Mouse (Mus musculus) lung, postnatal 0 days (tissue): ENCODE results near the gene Kcnk2. TPM values are rescaled to one million over a fixed set of nuclear protein-coding genes. Genes with fewer than 3 reads are reported as not detected.

Experiments used
- ATAC-seq: fragments of 200-750 bp; cut with Nextera tagmentation; 2 replicates; pipeline ENCODE4 v1.8.0; 2017; ENCODE audit warnings: moderate library complexity
- DNase-seq: peaks from one replicate; pipeline ENCODE4 v3.0.0-alpha.2; 2016; ENCODE audit warnings: low spot score
- H3K27ac ChIP-seq: fragments of 300-500 bp; sonication (generic); 2 replicates; pipeline ENCODE4 v1.5.1; 2014; ENCODE audit warnings: antibody characterized with exemption, mild to moderate bottlenecking, low read length, mixed read lengths
- H3K27me3 ChIP-seq: fragments of 300-500 bp; sonication (generic); replicated peaks from 2 replicates; pipeline ENCODE4 v1.6.1; 2014; ENCODE audit warnings: low read length, mixed read lengths; ENCODE audit not compliant: insufficient read depth
- H3K36me3 ChIP-seq: fragments of 300-500 bp; sonication (generic); 2 replicates; pipeline ENCODE4 v1.6.1; 2014; ENCODE audit warnings: low read length, mixed read lengths; ENCODE audit not compliant: insufficient read depth
- H3K4me1 ChIP-seq: fragments of 300-500 bp; sonication (generic); 2 replicates; pipeline ENCODE4 v1.6.1; 2014; ENCODE audit warnings: antibody characterized with exemption, low read depth, low read length, mixed read lengths; ENCODE audit not compliant: insufficient read depth
- H3K4me2 ChIP-seq: fragments of 300-500 bp; sonication (generic); replicated peaks from 2 replicates; pipeline ENCODE4 v1.6.1; 2014; ENCODE audit warnings: low read depth, mild to moderate bottlenecking, low read length, moderate library complexity, mixed read lengths
- H3K4me3 ChIP-seq: fragments of 300-500 bp; sonication (generic); 2 replicates; pipeline ENCODE4 v1.5.1; 2014; ENCODE audit warnings: low read depth, low read length
- H3K9ac ChIP-seq: fragments of 300-500 bp; sonication (generic); replicated peaks from 2 replicates; pipeline ENCODE4 v1.6.1; 2014; ENCODE audit warnings: low read depth, mild to moderate bottlenecking
- H3K9me3 ChIP-seq: fragments of 300-500 bp; sonication (generic); 2 replicates; pipeline ENCODE4 v1.6.1; 2016; ENCODE audit warnings: low read length, mixed read lengths
- CTCF ChIP-seq: IDR thresholded peaks from 2 replicates; pipeline ENCODE4 v1.5.1; 2016; ENCODE audit warnings: antibody characterized with exemption, mild to moderate bottlenecking
- EP300 ChIP-seq: IDR thresholded peaks from 2 replicates; pipeline ENCODE4 v1.6.1; 2016; ENCODE audit warnings: antibody characterized with exemption, mild to moderate bottlenecking, control low read depth
- WGBS: fragments of 180-500 bp; shearing (Covaris S2); extraction: QIAGEN DNeasy Blood & Tissue Kit; methylation state at CpG from one replicate; pipeline ENCODE4 v1.1.7; 2014; 5-methylcytosine and 5-hydroxymethylcytosine counted together
- polyA plus RNA-seq: library from polyadenylated mRNA; unstranded; fragments of >200 nt; fragmentation: Nextera tagmentation; extraction: Ambion mirVana; gene quantifications from 2 replicates; pipeline ENCODE4 v1.2.1, GENCODE M21; 2015

Kcnk2 gene
- polyA plus RNA-seq, 1 experiment from 2014 or later, result 4.6 TPM

DNA sequence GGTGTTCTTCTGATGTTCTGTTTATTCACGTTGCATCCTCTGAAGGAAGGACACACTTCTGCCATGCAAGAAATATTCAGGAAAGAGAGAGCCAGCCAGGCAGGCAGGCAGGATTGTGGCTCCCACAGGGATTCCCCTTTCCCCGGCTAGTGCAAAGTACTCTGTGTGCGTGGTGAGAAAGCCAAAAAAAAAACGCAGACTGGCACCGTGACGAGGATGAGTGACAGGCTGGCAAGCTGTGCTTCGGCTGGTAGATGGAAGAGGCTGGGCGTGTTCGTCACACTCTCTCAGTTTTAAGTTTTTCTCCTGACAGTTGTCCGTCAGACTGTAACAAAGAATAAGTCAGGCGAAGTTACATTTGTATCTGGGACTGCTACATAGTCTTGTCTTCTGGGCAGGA is 24.2 kb upstream of the Kcnk2 start:
- no peak for TF ChIP-seq CTCF
- no peak for TF ChIP-seq EP300
- DNase-seq, result no peak
- ATAC-seq, result no peak
- Histone ChIP-seq H3K4me1 (no peaks in the 10 kb centered on the region), H3K4me2 (no peak overlapping the region), H3K4me3 (no peak overlapping the region), H3K9ac (no peak overlapping the region), H3K9me3 (no peaks in the 10 kb centered on the region), H3K36me3 (no peaks in the 10 kb centered on the region), H3K27me3 (no peaks in the 10 kb centered on the region), H3K27ac (no peak overlapping the region)
- 86% methylated on average over 11 of the region's 11 CpGs for WGBS

DNA sequence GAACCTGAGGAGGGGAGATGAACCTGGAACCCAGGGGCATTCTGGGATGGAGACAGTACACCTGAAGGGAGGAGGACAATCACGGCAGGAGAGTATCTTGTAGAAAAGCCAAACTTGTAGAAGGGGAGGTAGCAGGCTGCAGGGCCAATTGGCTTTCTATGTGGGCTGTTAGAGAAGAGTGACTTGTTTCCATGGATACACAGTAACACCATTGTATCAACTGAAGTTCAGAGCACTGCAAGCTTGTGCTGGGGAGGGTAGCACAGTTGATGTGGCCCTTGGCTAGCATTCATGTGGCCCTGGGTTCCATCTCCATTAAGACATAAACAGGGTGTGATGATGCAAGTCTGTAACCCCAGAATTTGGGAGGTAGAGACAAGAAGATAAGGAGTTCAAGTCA is 17.8 kb upstream of the Kcnk2 start:
- Histone ChIP-seq H3K27ac (no peak overlapping the region), H3K4me2 (no peak overlapping the region), H3K36me3 (no peaks in the 10 kb centered on the region), H3K9ac (no peak overlapping the region), H3K9me3 (no peaks in the 10 kb centered on the region), H3K4me3 (no peak overlapping the region), H3K4me1 (no peaks in the 10 kb centered on the region), H3K27me3 (no peaks in the 10 kb centered on the region)
- whole genome bisulfite sequencing, result 52% methylated on average over 1 of the region's 1 CpGs
- DNase-seq (no peak), ATAC-seq (no peak)
- no peak for TF ChIP-seq CTCF
- TF ChIP-seq EP300, result no peak

DNA sequence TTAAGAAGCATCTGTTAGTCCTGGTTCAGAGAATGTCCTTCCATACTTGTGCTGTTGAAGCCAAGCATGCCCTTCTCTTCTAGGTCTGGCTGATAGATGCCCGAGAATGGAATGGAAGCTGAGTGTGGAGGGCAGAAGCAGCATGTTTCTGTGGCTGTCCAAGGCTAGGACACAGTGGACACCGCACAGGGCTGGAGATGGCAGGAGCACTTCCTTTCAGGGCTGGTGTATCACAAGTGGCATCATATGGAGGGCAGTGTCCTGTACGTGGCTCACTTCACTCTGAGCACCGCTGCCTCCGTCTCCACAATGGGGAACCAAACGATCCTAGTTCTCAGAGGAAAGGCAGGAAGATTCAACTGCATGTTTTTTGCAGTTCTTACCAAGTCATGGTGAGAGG is 7.8 kb upstream of the Kcnk2 start:
- 94% methylated on average over 6 of the region's 6 CpGs for WGBS
- Histone ChIP-seq H3K27me3 (no peaks in the 10 kb centered on the region), H3K9ac (no peak overlapping the region), H3K36me3 (no peaks in the 10 kb centered on the region), H3K4me3 (no peak overlapping the region), H3K9me3 (no peaks in the 10 kb centered on the region), H3K4me2 (no peak overlapping the region), H3K4me1 (no peaks in the 10 kb centered on the region), H3K27ac (no peak overlapping the region)
- DNase-seq, result no peak
- ATAC-seq, result no peak
- TF ChIP-seq CTCF (no peak), EP300 (no peak)

DNA sequence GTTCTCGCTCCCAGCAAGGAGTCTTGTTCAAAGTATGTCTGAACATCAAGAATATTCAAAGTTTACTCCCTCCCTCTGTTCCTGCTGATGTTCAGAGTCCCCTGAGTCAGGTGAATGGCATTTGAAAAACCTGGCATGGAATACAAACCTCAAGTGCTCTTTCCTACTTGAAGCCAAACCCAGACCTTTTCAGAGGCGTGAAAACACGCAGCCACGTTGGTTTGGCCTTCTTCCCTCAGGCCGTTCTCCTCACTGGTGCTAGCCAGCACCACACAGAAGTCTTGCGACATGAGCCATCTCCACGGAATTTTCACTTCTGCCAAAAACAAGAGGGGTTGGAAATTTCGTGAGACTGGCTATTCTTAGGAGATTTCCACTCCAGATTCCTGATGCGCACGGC is 3.1 kb upstream of the Kcnk2 start:
- Histone ChIP-seq H3K9ac (no peak overlapping the region), H3K4me3 (no peak overlapping the region), H3K27me3 (no peaks in the 10 kb centered on the region), H3K27ac (no peak overlapping the region), H3K9me3 (no peaks in the 10 kb centered on the region), H3K36me3 (no peaks in the 10 kb centered on the region), H3K4me1 (no peaks in the 10 kb centered on the region), H3K4me2 (no peak overlapping the region)
- peak; percentile 88 for TF ChIP-seq EP300
- no peak for TF ChIP-seq CTCF
- ATAC-seq (peak; percentile 95), DNase-seq (peak; percentile 90)
- WGBS, result 28% methylated on average over 10 of the region's 10 CpGs

DNA sequence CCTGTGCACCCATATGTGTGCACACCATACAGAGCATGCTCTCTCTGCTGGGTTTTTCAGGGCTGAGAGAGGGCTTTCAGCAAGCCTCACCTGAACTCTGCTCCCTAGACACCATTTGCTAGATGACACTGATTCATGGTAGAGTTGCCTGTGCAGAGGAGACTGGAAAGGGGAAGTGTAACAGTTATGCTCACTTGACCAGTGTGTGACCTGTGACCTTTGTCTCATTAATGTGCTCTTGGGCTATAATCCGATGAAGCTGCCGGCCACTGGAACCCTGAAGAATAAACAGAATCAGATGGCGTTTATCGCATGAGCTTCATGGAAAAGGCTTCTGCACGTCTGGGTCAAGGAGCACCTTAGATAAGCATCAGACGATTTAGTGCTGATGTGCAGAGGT is 1.5 kb upstream of the Kcnk2 start:
- 44% methylated on average over 6 of the region's 6 CpGs for WGBS
- Histone ChIP-seq H3K9me3 (no peaks in the 10 kb centered on the region), H3K36me3 (no peaks in the 10 kb centered on the region), H3K9ac (no peak overlapping the region), H3K27ac (no peak overlapping the region), H3K4me2 (no peak overlapping the region), H3K4me3 (no peak overlapping the region), H3K27me3 (no peaks in the 10 kb centered on the region), H3K4me1 (no peaks in the 10 kb centered on the region)
- TF ChIP-seq EP300 (no peak), CTCF (no peak)
- DNase-seq (no peak), ATAC-seq (no peak)

DNA sequence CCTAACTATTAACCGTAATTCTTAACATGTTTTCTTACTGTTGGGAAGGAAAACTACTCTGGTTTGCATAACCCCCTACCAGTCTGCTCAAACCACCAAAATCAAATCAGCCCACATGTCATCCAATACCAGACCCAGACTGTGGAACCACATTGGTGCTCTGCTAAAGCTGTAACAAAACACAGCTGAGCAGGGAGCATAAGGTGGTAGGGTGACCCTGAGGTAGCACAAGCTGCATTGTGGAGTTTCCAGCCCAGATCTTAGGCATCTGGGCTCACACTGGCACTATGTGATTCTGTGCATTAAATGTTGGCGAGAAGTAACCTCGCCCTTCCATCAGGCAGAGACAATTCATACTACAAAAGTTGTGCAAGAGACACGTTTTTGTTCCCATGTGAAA is 1.1 kb upstream of the Kcnk2 start:
- WGBS, result 72% methylated on average over 4 of the region's 4 CpGs
- no peak for TF ChIP-seq EP300
- no peak for TF ChIP-seq CTCF
- Histone ChIP-seq H3K27me3 (no peaks in the 10 kb centered on the region), H3K36me3 (no peaks in the 10 kb centered on the region), H3K4me3 (no peak overlapping the region), H3K9me3 (no peaks in the 10 kb centered on the region), H3K27ac (no peak overlapping the region), H3K4me2 (no peak overlapping the region), H3K4me1 (no peaks in the 10 kb centered on the region), H3K9ac (no peak overlapping the region)
- DNase-seq (no peak), ATAC-seq (no peak)

DNA sequence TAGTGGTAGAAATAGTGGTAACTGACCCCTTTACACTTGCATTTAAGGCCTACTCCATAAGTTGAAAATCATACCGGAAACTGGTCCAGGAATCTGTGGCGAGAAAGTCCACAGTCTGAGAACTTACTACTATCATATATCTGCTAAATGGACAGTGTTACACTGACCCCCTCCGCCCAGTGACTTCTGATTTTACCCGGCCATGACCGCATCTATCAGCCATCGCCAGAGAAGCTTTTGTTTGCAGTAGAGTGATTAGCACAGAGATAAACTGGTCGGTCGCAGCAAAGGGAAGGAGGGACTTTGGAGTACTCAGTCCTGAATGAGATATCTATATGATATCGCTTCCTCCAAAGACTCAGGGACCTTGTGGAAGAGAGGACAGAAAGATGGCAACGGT is 15.2 kb downstream of the Kcnk2 start:
- DNase-seq (no peak), ATAC-seq (no peak)
- Histone ChIP-seq H3K36me3 (no peaks in the 10 kb centered on the region), H3K27ac (no peak overlapping the region), H3K9ac (no peak overlapping the region), H3K4me1 (no peaks in the 10 kb centered on the region), H3K9me3 (no peaks in the 10 kb centered on the region), H3K4me3 (no peak overlapping the region), H3K4me2 (no peak overlapping the region), H3K27me3 (no peaks in the 10 kb centered on the region)
- no peak for TF ChIP-seq CTCF
- TF ChIP-seq EP300, result no peak
- WGBS, result 53% methylated on average over 10 of the region's 10 CpGs
